Mouse (Mus musculus) kidney, embryonic 14.5 days (tissue): ENCODE measurements around the gene Kif19a. TPM values are rescaled to one million over a fixed set of nuclear protein-coding genes. Genes with fewer than 3 reads are reported as not detected.
A peak's percentile ranks its signal among the peaks of the same experiment; 100 is the strongest.

Source experiments
- ATAC-seq: fragments of 200-750 bp; cut with Nextera tagmentation; 2 replicates; pipeline ENCODE4 v1.8.0; 2017; ENCODE audit warnings: moderate number of reproducible peaks, mild to moderate bottlenecking, moderate TSS enrichment, moderate library complexity; ENCODE audit not compliant: low FRiP score, low TSS enrichment
- H3K27ac ChIP-seq: fragments of 300-500 bp; sonication (generic); 2 replicates; pipeline ENCODE4 v1.5.1; 2014; ENCODE audit warnings: low read depth, mild to moderate bottlenecking, low read length, moderate library complexity, mixed read lengths
- H3K27me3 ChIP-seq: fragments of 300-500 bp; sonication (generic); 2 replicates; pipeline ENCODE4 v1.6.1; 2014; ENCODE audit warnings: mild to moderate bottlenecking, low read length; ENCODE audit not compliant: control insufficient read depth, insufficient read depth
- H3K36me3 ChIP-seq: fragments of 300-500 bp; sonication (generic); 2 replicates; pipeline ENCODE4 v1.6.1; 2014; ENCODE audit warnings: low read length, mixed read lengths; ENCODE audit not compliant: control insufficient read depth, insufficient read depth
- H3K4me1 ChIP-seq: fragments of 300-500 bp; sonication (generic); 2 replicates; pipeline ENCODE4 v1.6.1; 2014; ENCODE audit warnings: low read length, mixed read lengths; ENCODE audit not compliant: control insufficient read depth, insufficient read depth
- H3K4me2 ChIP-seq: fragments of 300-500 bp; sonication (generic); replicated peaks from 2 replicates; pipeline ENCODE4 v1.6.1; 2014; ENCODE audit warnings: low read depth, mild to moderate bottlenecking, low read length
- H3K4me3 ChIP-seq: fragments of 300-500 bp; sonication (generic); 2 replicates; pipeline ENCODE4 v1.5.1; 2014; ENCODE audit warnings: mild to moderate bottlenecking, low read length
- H3K9ac ChIP-seq: fragments of 300-500 bp; sonication (generic); 2 replicates; pipeline ENCODE4 v1.6.1; 2014; ENCODE audit warnings: low read depth, mild to moderate bottlenecking, low read length, moderate library complexity
- H3K9me3 ChIP-seq: fragments of 300-500 bp; sonication (generic); 2 replicates; pipeline ENCODE4 v1.6.1; 2016; ENCODE audit warnings: low read length; ENCODE audit not compliant: control insufficient read depth
- WGBS: fragments of 180-500 bp; shearing (Covaris S2); extraction: QIAGEN DNeasy Blood & Tissue Kit; methylation state at CpG from one replicate; pipeline ENCODE4 v1.1.7; 2014; 5-methylcytosine and 5-hydroxymethylcytosine counted together
- polyA plus RNA-seq: library from polyadenylated mRNA; unstranded; fragments of >200 nt; fragmentation: Nextera tagmentation; extraction: Ambion mirVana; gene quantifications from 2 replicates; pipeline ENCODE4 v1.2.1, GENCODE M21; 2014

Gene Kif19a
- 0.14 and 0.21 TPM in 2 replicates for polyA plus RNA-seq

DNA sequence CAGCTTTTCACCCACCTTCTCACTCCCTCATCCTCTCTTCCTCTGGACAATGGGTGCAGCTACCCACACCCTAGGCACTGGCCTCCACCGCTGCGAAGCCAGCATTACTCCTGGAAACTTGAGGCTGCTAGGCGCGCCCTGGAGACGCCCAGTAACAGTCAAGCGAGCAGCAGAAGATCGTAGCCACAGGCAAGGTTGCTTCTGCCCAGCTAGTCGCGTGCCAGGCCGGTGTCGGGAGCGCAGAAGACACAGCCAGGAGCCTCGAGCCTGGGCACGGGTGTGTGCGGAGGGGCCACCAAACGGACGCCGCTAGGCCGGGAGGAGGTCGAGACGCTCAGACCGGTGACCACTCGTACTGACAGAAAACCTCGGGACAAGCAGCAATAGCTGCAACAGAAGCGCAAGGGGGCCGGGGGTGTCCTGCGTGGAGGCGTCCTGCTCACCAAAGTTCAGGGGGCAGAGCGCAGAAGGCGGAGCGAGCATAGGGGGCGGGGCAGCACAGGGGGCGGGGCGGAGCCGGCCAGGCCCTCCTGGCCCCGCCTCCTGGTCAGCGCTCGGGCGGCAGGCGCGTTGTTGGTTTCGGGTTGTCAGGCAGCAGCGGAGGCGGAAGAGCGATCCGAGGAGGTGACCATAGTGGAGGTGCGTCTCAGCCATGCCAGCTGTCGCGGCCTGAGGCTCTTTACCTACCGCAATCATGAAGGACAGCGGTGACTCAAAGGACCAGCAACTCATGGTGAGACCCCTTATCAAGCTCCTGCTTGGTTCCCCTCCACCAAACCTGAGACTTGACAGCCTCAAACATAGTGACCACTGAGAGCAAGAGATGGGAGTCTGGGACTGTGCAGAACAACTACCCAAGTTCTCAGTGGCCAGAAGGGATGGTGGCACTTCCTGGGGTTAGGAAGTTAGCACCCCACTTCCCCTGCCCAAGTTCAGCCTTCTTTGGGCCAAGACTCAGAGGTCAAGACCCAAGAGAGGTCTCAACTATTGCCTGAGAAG, at the start of gene Kif19a:
Gene Kif19a, plus strand, starts transcription at position 569 of the 999 bp plus-strand sequence.
- no peaks in the 10 kb centered on the region for H3K4me1 ChIP-seq
- H3K4me3 ChIP-seq, result peak within 1 kb of the TSS; percentile 52
- peaks cover 10% of the 10 kb centered on the region for H3K27me3 ChIP-seq
- H3K9me3 ChIP-seq, result no peaks in the 10 kb centered on the region
- ATAC-seq, result peak; percentile 79
- peak within 1 kb of the TSS; percentile 32 for H3K9ac ChIP-seq
- H3K27ac ChIP-seq, result no peak within 1 kb of the TSS
- WGBS, result 2% methylated on average over 50 of the region's 51 CpGs
- no peaks in the 10 kb centered on the region for H3K36me3 ChIP-seq
- peak within 1 kb of the TSS; percentile 88 for H3K4me2 ChIP-seq

DNA sequence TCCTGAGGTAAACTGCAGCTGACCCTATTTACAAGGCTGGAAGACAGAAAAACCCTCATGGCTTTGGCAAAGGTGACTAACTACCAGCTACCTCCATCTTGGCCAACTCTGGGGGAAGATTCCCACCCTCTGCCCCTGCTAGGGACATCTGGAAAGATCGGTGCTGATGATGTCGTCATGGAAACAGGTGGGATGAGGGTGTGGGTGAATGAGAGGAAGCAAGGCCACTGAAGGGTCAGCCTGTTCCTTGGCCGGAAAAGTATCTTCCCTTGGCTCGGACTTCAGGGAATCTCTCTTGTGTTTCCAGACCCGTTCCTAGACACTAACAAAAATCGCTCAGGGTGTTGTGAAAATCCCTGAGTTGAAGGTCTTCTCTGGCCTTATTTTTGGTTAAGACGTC, 49.7 kb upstream of the Kif19a start:
- 56% methylated on average over 7 of the region's 7 CpGs for WGBS
- Histone ChIP-seq H3K27ac (no peak overlapping the region), H3K9ac (no peak overlapping the region), H3K4me1 (no peaks in the 10 kb centered on the region), H3K36me3 (no peaks in the 10 kb centered on the region), H3K27me3 (no peaks in the 10 kb centered on the region), H3K4me2 (no peak overlapping the region), H3K9me3 (no peaks in the 10 kb centered on the region), H3K4me3 (no peak overlapping the region)
- ATAC-seq, result no peak

DNA sequence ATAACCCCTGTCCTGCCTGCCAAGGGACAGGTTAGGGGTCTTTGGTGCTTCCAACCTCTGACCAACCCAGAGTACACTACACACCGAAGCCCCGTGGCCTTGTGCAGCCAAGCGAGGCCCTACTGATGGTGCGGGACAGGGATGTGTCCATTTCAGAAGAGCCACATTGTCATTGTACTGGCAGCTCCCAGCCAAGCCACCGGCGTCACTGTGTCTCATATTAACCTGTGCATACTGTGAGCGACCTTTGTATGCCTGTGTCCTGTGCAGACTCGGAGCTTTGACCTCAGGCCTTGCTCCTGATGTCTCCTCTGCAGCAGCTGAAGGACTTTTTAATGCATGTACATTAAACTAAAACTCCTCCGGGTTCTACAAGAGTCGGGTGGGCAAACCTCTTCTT, 44.7 kb upstream of the Kif19a start:
- Histone ChIP-seq H3K9me3 (no peaks in the 10 kb centered on the region), H3K4me1 (no peaks in the 10 kb centered on the region), H3K27me3 (no peaks in the 10 kb centered on the region), H3K27ac (no peak overlapping the region), H3K9ac (no peak overlapping the region), H3K36me3 (no peaks in the 10 kb centered on the region), H3K4me3 (no peak overlapping the region), H3K4me2 (no peak overlapping the region)
- 55% methylated on average over 10 of the region's 10 CpGs for WGBS
- no peak for ATAC-seq

DNA sequence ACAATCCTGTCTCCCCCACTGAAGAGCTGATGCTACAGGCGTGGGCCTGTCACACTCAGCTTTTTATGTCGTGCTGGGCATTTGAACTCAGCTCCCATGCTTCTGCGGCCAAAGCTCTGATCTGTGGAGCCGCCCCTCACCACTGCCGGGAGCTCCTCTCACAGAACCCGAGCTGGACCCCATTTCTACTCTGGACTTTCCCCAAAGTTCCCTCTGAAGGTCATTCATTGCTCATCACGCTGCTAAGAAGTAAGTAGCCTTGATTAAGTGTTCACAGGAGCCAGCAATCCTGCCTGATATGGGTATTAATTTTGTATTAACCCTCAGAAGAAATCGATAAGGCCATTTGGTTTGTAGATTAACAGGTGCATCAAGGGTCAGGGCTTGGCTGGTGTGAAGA, 42.8 kb upstream of the Kif19a start:
- Histone ChIP-seq H3K27me3 (no peaks in the 10 kb centered on the region), H3K9ac (no peak overlapping the region), H3K4me1 (0 out of 2 replicates have a peak, but pooled peaks cover 6% of the 10 kb centered on the region), H3K4me3 (no peak overlapping the region), H3K4me2 (no peak overlapping the region), H3K36me3 (no peaks in the 10 kb centered on the region), H3K9me3 (no peaks in the 10 kb centered on the region; the same call in 1 of the 2 replicates), H3K27ac (no peak overlapping the region)
- WGBS, result 83% methylated on average over 8 of the region's 8 CpGs
- no peak for ATAC-seq

DNA sequence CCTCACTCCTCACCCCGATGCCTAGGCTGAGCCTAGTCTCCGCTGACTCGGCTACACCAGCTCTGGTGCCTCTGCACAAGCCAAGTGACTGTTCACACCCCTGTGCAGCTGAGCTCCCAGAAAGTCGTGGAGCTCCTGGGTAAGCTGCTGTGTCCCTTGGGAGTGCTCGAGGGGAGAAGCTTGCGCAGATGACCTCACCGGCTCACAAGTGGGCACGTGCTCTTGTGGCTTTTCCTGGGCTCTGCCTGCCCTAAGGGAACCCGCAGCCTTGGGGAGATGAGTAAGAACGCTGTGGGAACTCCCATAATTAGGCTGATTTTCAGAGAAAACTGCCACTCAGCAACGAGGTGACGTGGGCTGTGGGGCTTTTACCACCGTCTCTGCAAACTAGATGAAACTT, 42.2 kb upstream of the Kif19a start:
- 74% methylated on average over 13 of the region's 13 CpGs for WGBS
- no peaks in the 10 kb centered on the region; the same call in 1 of the 2 replicates for H3K9me3 ChIP-seq

DNA sequence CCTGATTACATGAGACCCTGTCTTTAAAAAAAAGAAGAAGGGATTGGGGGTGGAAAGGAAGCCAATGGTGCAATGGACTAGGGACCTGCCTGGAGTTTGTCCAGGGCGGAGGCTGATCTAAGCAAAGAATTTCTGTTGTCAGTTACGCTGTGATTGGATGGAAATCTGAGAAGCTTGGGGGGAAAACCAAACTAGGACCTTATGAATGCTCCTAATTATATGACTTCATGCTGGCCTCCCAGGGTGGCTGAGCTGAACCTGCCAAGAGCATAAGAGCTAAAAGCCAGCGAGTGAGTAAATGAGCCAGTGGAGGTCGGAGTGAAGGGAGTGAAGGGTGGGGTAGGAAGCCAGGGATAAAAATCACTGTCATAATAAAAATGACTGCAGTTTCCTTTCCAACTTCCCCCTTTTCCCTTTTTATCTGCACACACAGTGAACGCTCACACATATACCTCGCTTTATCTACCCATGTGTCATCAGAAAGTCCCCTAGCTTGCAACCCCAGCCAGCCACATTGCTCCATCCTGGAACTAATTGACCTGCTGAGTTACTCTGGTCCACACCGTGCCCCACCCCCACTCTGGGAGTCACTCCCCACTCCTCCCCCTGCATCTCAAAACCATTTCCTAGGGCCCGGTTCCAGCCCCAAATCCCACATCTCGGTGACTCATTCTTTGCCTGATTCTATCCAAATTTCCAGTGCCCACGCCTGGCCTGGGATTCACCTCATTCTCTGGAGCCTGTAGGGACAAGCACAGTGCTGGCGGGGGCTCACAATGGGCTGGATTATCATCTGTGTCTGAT, 40.2 kb upstream of the Kif19a start:
- no peak overlapping the region for H3K9ac ChIP-seq
- ATAC-seq, result no peak
- H3K4me1 ChIP-seq, result 0 out of 2 replicates have a peak, but pooled peaks cover 9% of the 10 kb centered on the region
- no peak overlapping the region for H3K4me2 ChIP-seq
- H3K27me3 ChIP-seq, result no peaks in the 10 kb centered on the region
- 54% methylated on average over 11 of the region's 11 CpGs for WGBS
- no peak overlapping the region; the same call in 1 of the 2 replicates for H3K27ac ChIP-seq
- no peaks in the 10 kb centered on the region for H3K36me3 ChIP-seq
- no peak overlapping the region for H3K4me3 ChIP-seq
- H3K9me3 ChIP-seq, result no peaks in the 10 kb centered on the region; the same call in 1 of the 2 replicates

More for the DNA sequence above, 42.2 kb upstream of the Kif19a start:
- no peaks in the 10 kb centered on the region for H3K36me3 ChIP-seq
- no peak overlapping the region for H3K4me3 ChIP-seq
- no peak overlapping the region for H3K9ac ChIP-seq
- H3K4me1 ChIP-seq, result 0 out of 2 replicates have a peak, but pooled peaks cover 9% of the 10 kb centered on the region
- no peak overlapping the region for H3K27ac ChIP-seq
- no peak for ATAC-seq
- no peaks in the 10 kb centered on the region for H3K27me3 ChIP-seq
- no peak overlapping the region for H3K4me2 ChIP-seq

DNA sequence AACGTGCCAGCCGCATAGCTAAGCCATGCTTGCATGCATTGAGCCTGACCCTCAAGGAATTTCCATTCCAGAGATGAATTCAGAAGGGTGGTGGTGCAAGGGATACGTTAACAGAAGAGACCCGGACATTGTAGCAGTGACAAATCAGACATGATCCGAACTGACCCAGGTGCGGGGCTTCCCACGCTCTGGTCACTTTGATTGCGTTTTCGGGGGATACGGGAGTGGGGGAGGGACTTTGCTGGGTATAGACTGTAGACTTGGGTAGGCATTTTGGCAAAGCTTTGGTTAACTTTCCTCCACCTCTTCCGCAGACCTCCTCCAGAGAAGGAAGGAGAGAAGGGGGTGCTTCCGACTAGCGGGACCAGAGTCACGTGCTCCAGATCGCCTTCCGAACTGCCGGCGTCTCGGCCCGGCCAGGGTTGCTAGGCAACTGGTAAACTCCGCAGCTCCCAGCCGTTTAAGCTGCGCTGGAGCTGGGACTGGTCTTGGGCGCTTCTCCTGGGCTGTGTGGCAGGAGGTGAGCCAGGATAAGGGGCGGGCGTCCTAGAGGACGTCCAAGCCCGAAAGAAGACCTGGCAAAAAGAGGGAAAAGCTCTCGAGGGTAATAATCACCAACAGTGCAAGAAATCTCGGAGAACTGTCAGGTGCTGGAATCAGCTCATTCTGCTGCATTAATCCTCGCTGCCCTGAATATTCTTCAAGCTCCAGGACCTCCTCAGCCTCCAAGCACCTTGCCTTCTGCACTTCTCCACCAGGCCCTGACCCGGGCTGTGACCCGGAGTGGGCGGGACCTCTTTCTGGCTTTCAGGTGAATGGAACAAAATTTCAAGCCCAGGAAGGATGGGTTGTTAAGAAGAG, 38.0 kb upstream of the Kif19a start, which contains the start of gene Dnaic2:
Gene Dnaic2, plus strand, starts transcription at position 444 of the 861 bp plus-strand sequence.
- Histone ChIP-seq H3K4me2 (peak within 1 kb of the TSS; percentile 63), H3K9ac (peak within 1 kb of the TSS; percentile 40; the same call in 1 of the 2 replicates), H3K36me3 (no peaks in the 10 kb centered on the region), H3K4me1 (0 out of 2 replicates have a peak, but pooled peaks cover 9% of the 10 kb centered on the region), H3K27ac (no peak within 1 kb of the TSS), H3K4me3 (peak within 1 kb of the TSS; percentile 34), H3K27me3 (no peaks in the 10 kb centered on the region), H3K9me3 (no peaks in the 10 kb centered on the region; the same call in 1 of the 2 replicates)
- ATAC-seq, result peak; percentile 86
- whole genome bisulfite sequencing, result 10% methylated on average over 34 of the region's 34 CpGs

DNA sequence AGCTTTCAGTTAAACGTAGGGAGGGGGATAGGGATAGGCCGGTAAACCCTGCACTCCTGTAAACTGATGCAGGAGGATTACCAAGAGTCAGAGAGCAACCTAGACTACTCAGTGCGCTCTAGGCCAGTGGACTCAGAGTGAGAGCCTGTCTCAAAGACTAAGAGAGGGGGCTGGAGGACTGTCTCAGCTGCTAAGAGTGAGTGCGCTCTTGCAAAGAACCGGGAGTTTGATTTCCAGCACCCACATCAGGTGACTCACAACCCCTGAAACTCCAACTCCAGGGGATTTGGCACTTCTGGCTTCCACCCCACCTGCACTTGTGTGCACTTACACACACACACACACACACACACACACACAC, 37.4 kb upstream of the Kif19a start:
- H3K4me2 ChIP-seq, result peak overlapping the region; percentile 63
- 35% methylated on average over 5 of the region's 5 CpGs for WGBS
- no peaks in the 10 kb centered on the region for H3K27me3 ChIP-seq
- H3K4me1 ChIP-seq, result 0 out of 2 replicates have a peak, but pooled peaks cover 9% of the 10 kb centered on the region
- peak; percentile 18; the same call in 1 of the 2 replicates for ATAC-seq
- H3K36me3 ChIP-seq, result no peaks in the 10 kb centered on the region
- no peak overlapping the region for H3K27ac ChIP-seq
- no peak overlapping the region for H3K4me3 ChIP-seq
- H3K9me3 ChIP-seq, result no peaks in the 10 kb centered on the region; the same call in 1 of the 2 replicates
- no peak overlapping the region for H3K9ac ChIP-seq
